Mouse (Mus musculus): Measurements from ENCODE around the gene Lgi4. TPM values are rescaled to one million over a fixed set of nuclear protein-coding genes. Genes with fewer than 3 reads are reported as not detected.

Gene Lgi4
- polyA plus RNA-seq, 1 experiment from 2014 or later: 1.5 TPM

DNA sequence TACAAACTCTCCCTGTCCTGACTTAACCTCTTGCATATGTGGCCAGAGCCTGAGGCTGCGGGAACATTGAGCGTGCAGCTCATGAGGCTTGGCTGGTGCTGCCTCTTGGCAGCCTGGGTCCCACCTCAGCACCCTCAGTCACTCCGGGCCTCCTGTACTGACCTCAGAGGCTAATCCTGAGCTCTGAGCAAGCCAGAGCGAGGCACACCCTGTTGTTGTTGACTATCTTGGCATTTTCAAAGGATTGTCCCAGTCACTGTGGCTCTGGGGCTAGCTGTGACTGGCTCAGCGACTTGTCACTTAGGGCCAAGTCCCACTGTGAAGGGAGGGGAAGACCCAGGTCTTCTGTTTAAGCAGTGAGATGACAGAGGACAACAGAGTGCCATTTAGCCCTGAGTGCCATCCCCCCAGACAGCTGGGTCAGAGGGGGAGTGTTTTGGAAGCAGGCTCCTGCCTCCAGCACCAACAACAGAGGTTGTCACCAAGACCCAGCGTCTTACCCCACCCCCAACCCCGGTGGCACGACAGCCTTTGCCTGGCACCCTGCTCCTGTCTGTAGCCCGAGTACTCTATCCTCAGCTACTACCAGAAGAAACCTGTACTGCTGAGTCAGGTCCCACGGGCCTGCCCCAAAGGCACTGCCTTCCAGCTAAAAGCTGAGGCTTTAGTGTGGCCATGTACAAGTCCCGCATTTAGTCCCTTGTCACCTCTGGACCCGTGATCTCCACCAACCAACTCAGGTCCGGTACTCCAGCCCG is 23.9 kb downstream of the Lgi4 start:
- H3K27ac ChIP-seq: no peak overlapping the region
- peaks cover 11% of the 10 kb centered on the region; the same call in 1 of the 2 replicates for H3K4me1 ChIP-seq (replicated peaks)
- H3K9me3 ChIP-seq: no peaks in the 10 kb centered on the region
- no peak overlapping the region for H3K9ac ChIP-seq
- no peaks in the 10 kb centered on the region for H3K36me3 ChIP-seq
- ATAC-seq: no peak; the same call in 1 of the 2 replicates
- H3K27me3 ChIP-seq (replicated peaks): no peaks in the 10 kb centered on the region
- 70% methylated on average over 14 of the region's 14 CpGs for WGBS
- no peak overlapping the region for H3K4me3 ChIP-seq (replicated peaks)
- H3K4me2 ChIP-seq (replicated peaks): no peak overlapping the region

DNA sequence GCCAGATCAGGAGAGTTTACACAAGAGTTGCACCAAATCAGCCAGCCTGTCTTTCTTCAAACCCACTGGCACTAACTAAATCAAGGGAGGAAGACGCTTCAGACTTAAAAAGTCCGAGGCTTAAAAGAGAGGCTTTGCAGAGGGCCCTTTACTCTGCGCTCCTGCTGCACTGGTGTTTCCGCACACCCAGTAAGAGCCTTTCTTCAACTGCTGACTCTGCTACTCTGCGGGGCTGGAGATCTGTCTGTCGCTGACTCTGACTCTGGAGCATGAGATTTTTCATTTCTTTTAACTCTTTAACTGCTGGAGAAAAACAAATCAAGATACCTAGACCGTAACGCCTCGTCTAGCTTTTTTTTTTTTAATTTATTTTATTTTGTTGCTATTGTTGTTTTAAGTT is 25.0 kb downstream of the Lgi4 start:
- Histone ChIP-seq H3K9me3 (no peaks in the 10 kb centered on the region), H3K9ac (no peak overlapping the region), H3K27ac (0 out of 2 replicates have a peak overlapping the region, but pooled peaks have one; percentile 13), H3K4me3 (replicated peaks) (no peak overlapping the region), H3K4me2 (replicated peaks) (no peak overlapping the region), H3K27me3 (replicated peaks) (no peaks in the 10 kb centered on the region), H3K36me3 (no peaks in the 10 kb centered on the region), H3K4me1 (replicated peaks) (peaks cover 11% of the 10 kb centered on the region; the same call in 1 of the 2 replicates)
- WGBS: 42% methylated on average over 9 of the region's 9 CpGs
- ATAC-seq: no peak

DNA sequence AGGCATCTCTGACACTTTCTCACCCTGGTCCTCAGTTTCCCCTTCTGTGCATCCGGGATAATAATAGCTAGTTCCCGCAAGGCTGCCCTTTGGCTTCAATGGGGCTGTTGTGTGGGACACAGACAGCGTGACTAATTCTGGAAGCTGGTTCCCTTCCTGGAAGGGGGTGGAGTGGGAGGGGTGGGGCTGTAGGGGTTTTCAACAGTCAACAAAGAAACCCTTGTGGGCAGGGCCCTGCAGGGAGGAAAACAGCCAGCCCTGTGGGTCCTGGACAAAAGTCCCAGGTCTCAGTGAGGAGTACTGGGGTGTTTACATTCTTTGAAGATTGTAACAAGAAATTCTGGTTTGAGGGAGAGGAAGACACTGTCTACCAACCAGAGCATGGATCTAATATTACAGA is 26.0 kb downstream of the Lgi4 start:
- Histone ChIP-seq H3K36me3 (no peaks in the 10 kb centered on the region), H3K27me3 (replicated peaks) (no peaks in the 10 kb centered on the region), H3K4me2 (replicated peaks) (no peak overlapping the region), H3K4me1 (replicated peaks) (peaks cover 11% of the 10 kb centered on the region; the same call in 1 of the 2 replicates), H3K27ac (no peak overlapping the region), H3K4me3 (replicated peaks) (no peak overlapping the region), H3K9ac (no peak overlapping the region), H3K9me3 (no peaks in the 10 kb centered on the region)
- ATAC-seq: peak; percentile 63
- 49% methylated on average over 3 of the region's 3 CpGs for WGBS

DNA sequence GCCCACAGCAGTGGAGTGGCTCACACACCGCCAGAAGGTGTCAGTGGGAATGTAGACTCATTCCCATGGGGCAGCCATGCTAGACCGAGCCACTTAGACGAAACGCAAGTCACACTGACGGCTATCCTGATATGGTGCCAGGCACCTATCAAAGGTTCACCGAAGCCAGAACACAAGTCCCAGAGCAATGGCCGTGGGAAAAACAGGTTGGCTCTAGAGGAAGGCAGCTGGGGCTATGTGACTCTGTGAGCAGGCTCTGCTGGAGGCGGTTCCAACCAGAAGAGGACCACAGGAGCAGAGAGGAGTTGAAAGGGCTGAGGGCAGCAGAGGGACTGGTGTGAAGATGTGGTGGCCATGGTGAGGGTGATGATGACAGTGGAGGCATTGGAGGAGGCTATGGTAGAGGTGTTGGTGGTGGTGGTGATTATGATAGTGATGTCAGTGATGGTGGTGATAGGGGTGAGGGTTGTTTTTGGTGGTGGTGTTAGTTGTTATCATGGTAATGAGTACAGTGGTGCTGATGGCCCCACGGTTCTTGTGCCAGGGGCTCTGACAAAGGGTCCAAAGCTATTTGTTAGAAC is 27.1 kb downstream of the Lgi4 start:
- H3K9me3 ChIP-seq: no peaks in the 10 kb centered on the region
- ATAC-seq: no peak
- H3K9ac ChIP-seq: no peak overlapping the region
- H3K36me3 ChIP-seq: no peaks in the 10 kb centered on the region
- peaks cover 11% of the 10 kb centered on the region; the same call in 1 of the 2 replicates for H3K4me1 ChIP-seq (replicated peaks)
- no peak overlapping the region for H3K4me2 ChIP-seq (replicated peaks)
- no peak overlapping the region for H3K27ac ChIP-seq
- no peaks in the 10 kb centered on the region for H3K27me3 ChIP-seq (replicated peaks)
- WGBS: 89% methylated on average over 9 of the region's 9 CpGs
- no peak overlapping the region for H3K4me3 ChIP-seq (replicated peaks)

GRCm38 (mm10) chr7:31087262-31087661 is 28.1 kb downstream of the Lgi4 start:
- no peak for ATAC-seq
- Histone ChIP-seq H3K4me1 (replicated peaks) (peaks cover 11% of the 10 kb centered on the region; the same call in 1 of the 2 replicates), H3K27me3 (replicated peaks) (no peaks in the 10 kb centered on the region), H3K4me3 (replicated peaks) (no peak overlapping the region), H3K9ac (no peak overlapping the region), H3K9me3 (no peaks in the 10 kb centered on the region), H3K4me2 (replicated peaks) (no peak overlapping the region), H3K36me3 (no peaks in the 10 kb centered on the region), H3K27ac (no peak overlapping the region)
- 51% methylated on average over 2 of the region's 2 CpGs for WGBS

GRCm38 (mm10) chr7:31088206-31088605 is 29.1 kb downstream of the Lgi4 start:
- no peak overlapping the region for H3K9ac ChIP-seq
- H3K27me3 ChIP-seq (replicated peaks): no peaks in the 10 kb centered on the region
- no peak overlapping the region for H3K4me2 ChIP-seq (replicated peaks)
- no peak for ATAC-seq
- H3K36me3 ChIP-seq: no peaks in the 10 kb centered on the region
- WGBS: 76% methylated on average over 3 of the region's 3 CpGs
- no peak overlapping the region for H3K27ac ChIP-seq
- H3K4me1 ChIP-seq (replicated peaks): peaks cover 11% of the 10 kb centered on the region; the same call in 1 of the 2 replicates
- no peak overlapping the region for H3K4me3 ChIP-seq (replicated peaks)
- H3K9me3 ChIP-seq: no peaks in the 10 kb centered on the region

DNA sequence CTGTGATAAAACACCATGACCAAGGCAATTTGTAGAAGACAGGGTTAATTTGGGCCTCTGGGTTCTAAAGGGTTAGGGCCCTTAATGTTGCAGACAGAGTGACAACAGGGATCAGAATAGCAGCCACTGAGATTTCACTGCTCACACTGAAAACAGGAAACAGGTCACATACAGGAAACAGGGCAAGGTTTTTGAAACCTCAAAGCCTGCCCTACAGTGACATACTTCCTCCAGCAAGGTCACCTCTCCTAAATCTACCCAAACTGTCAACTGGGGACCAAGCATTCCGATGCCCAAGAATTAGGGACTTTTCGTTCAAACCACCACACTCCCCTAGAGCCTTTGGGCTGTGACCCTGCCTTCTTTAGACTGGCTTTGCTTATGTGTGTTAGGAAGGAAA is 30.6 kb downstream of the Lgi4 start:
- no peaks in the 10 kb centered on the region for H3K9me3 ChIP-seq
- H3K27me3 ChIP-seq (replicated peaks): no peaks in the 10 kb centered on the region
- no peak overlapping the region for H3K4me3 ChIP-seq (replicated peaks)
- H3K4me1 ChIP-seq (replicated peaks): peaks cover 6% of the 10 kb centered on the region; the same call in 1 of the 2 replicates
- H3K27ac ChIP-seq: no peak overlapping the region
- no peaks in the 10 kb centered on the region for H3K36me3 ChIP-seq
- H3K9ac ChIP-seq: no peak overlapping the region
- ATAC-seq: no peak
- WGBS: 76% methylated on average over 2 of the region's 2 CpGs
- no peak overlapping the region for H3K4me2 ChIP-seq (replicated peaks)

DNA sequence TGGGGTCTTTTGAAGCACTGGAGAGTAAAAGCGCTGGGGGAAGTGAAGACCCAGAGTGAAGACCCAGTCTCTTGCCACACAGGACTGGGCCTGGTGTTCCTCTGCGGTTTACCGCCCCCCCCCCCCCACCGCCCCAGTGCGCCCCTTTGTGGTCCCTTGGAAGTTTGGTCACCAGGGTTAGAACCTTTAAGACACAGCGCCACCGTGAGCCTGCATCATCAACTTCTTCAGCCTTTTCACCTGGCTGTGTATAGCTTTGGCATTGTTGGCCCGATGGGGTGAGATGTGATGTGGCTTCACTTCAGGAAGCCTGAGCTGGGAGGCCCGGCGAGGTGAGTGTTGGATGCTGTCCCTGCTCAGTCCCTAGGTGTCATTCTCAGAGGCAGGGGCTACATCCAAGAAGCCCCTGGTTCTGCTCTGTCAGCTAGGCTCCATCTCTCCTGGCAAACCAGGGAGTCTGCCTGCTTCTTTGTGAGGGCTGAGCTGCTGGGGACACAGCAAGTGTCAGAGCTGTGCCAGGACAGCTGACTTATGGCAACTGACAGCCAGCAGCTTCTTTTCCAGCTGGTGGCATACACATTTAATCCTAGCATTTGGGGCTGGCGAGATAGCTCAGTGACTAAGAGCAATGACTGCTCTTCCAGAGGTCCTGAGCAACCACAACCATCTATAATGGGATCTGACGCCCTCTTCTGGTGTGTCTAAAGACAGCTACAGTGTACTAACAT is 35.8 kb downstream of the Lgi4 start:
- Histone ChIP-seq H3K9me3 (no peaks in the 10 kb centered on the region), H3K9ac (no peak overlapping the region), H3K27me3 (replicated peaks) (no peaks in the 10 kb centered on the region), H3K27ac (no peak overlapping the region), H3K4me1 (replicated peaks) (no peaks in the 10 kb centered on the region), H3K4me3 (replicated peaks) (no peak overlapping the region), H3K36me3 (no peaks in the 10 kb centered on the region), H3K4me2 (replicated peaks) (no peak overlapping the region)
- no peak for ATAC-seq
- WGBS: 28% methylated on average over 12 of the region's 12 CpGs

DNA sequence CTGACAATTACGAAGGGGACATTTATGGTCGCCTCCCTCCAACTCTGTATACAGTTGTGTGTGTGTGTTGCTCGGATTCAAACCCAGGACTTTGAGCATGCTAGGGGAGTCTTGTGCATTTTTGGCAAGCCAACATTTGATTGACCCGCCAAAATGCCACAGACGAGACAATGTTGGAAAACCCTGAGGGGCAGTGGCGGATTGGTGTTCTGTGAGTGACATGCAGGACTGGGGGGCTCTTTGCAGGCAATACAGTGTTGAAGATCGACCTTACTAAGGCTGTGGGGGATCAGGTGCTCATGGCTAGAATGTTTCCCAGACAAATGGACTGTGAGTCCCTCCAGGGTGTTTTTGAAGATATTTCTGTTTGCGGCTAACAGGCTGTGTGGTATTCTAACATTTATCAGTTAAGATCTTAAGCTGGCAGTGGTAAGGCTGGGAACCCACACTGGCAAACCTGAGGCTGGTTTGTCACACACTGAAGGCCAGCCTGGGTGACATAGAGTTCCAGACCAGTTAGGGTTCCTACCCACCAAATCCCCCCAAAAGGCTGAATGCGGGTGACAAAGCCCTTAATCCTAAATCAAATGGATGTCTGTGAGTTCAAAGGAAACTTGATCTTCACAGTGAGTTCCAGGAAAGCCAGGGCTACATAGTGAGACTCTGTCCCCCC is 37.9 kb downstream of the Lgi4 start:
- ATAC-seq: no peak
- Histone ChIP-seq H3K36me3 (no peaks in the 10 kb centered on the region), H3K9me3 (no peaks in the 10 kb centered on the region), H3K27ac (no peak overlapping the region), H3K4me2 (replicated peaks) (no peak overlapping the region), H3K27me3 (replicated peaks) (no peaks in the 10 kb centered on the region), H3K4me1 (replicated peaks) (no peaks in the 10 kb centered on the region), H3K4me3 (replicated peaks) (no peak overlapping the region), H3K9ac (no peak overlapping the region)
- 75% methylated on average over 9 of the region's 9 CpGs for WGBS

- 37% methylated on average over 20 of the region's 20 CpGs for WGBS
- H3K27me3 ChIP-seq (replicated peaks): no peaks in the 10 kb centered on the region
- H3K4me2 ChIP-seq (replicated peaks): peak overlapping the region; percentile 55
- no peaks in the 10 kb centered on the region for H3K36me3 ChIP-seq
- H3K4me1 ChIP-seq (replicated peaks): no peaks in the 10 kb centered on the region
- no peaks in the 10 kb centered on the region for H3K9me3 ChIP-seq
- no peak overlapping the region for H3K27ac ChIP-seq
- H3K4me3 ChIP-seq (replicated peaks): peak overlapping the region; percentile 23
- peak; percentile 93 for ATAC-seq
- H3K9ac ChIP-seq: 0 out of 2 replicates have a peak overlapping the region, but pooled peaks have one; percentile 28
Measured at GRCm38 (mm10) chr7:31097583-31098248, 38.6 kb downstream of the Lgi4 start.

- no peaks in the 10 kb centered on the region for H3K9me3 ChIP-seq
- no peak overlapping the region for H3K9ac ChIP-seq
- H3K4me3 ChIP-seq (replicated peaks): no peak overlapping the region
- no peaks in the 10 kb centered on the region for H3K4me1 ChIP-seq (replicated peaks)
- H3K4me2 ChIP-seq (replicated peaks): no peak overlapping the region
- H3K36me3 ChIP-seq: no peaks in the 10 kb centered on the region
- ATAC-seq: no peak
- 78% methylated on average over 22 of the region's 22 CpGs for WGBS
- H3K27ac ChIP-seq: no peak overlapping the region
- no peaks in the 10 kb centered on the region for H3K27me3 ChIP-seq (replicated peaks)
Measured at GRCm38 (mm10) chr7:31098697-31099611, 39.8 kb downstream of the Lgi4 start.
